Mouse (Mus musculus) small intestine, adult 2 months (tissue): ENCODE measurements around the gene Adgra1.

Source experiments
- CTCF ChIP-seq: fragments of 200-500 bp; IDR thresholded peaks from 2 replicates; pipeline ENCODE4 v1.5.1; 2012; ENCODE audit warnings: low read depth, mild to moderate bottlenecking, control low read depth, inconsistent platforms, low read length, moderate library complexity, mixed read lengths; ENCODE audit not compliant: insufficient replicate concordance, insufficient read length; ENCODE audit errors: extremely low read depth
- POLR2A ChIP-seq: fragments of 200-500 bp; IDR thresholded peaks from 2 replicates; pipeline ENCODE4 v1.6.1; 2012; ENCODE audit warnings: low read depth, mild to moderate bottlenecking, control low read depth, inconsistent platforms, low read length, moderate library complexity

- TF ChIP-seq CTCF (no peak), POLR2A (no peak)
Observed at GRCm38 (mm10) chr7:139833532-139833931, 442 bp upstream of the Adgra1 start.
